Mouse (Mus musculus): ENCODE measurements at regions not wholly inside any gene's neighbourhood (a gene's known extent, or its start where the extent isn't known, plus 50 kb on each side); places are given as distances from the start of the nearest gene placed in this dataset.

- no peak for DNase-seq (ENCODE audit: low read depth, low spot score)
Observed at GRCm38 (mm10) chr12:109662179-109662578, 62.0 kb upstream of the Rtl1 start.

- no peak for DNase-seq (ENCODE audit: low read depth, low spot score)
Observed at GRCm38 (mm10) chr12:109674766-109675165, 74.6 kb upstream of the Rtl1 start.

DNA sequence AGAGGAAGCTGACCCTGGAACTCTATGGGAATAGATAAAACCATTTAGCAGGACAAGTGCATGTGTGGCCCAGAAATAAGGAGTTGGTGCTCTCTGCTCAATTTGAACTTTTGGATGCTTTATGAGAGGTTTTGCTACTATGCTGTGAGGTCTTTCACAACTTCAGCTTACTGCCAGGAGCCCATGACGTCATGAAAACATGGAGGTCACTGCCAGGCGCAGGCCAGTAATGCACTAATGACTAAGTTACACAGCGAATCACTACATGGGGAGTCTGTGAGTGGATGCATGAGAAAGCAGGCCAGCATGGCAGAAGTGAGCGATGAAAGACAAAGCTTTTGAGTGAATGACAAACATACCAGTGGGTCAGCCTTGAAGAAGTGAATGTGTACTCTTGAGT is 93.9 kb upstream of the Rtl1 start:
- DNase-seq (ENCODE audit: low read depth, low spot score) = no peak

GRCm38 (mm10) chr12:109694801-109695430 is 94.8 kb upstream of the Rtl1 start:
- no peak for DNase-seq (ENCODE audit: low read depth, low spot score)

DNA sequence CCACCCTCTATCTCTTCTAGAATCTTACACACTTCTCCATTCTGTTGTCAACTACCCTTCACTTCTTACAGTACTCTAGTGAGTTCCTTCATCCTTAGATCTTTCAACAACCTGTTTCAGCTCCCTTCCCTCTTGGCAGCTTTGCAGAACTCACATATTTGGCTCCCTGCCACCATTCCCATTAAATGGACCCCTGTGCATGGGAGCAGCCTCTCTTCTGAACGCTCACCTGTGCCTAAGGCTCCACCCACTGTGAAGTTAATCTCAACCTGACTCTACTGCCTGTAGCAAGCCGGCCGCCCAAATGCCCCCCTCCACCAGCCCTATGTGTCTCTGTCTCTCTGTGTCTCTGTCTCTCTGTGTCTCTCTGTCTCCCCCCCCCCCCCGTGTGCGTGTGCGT is 106.7 kb upstream of the Rtl1 start:
- no peak for DNase-seq (ENCODE audit: low read depth, low spot score)

DNA sequence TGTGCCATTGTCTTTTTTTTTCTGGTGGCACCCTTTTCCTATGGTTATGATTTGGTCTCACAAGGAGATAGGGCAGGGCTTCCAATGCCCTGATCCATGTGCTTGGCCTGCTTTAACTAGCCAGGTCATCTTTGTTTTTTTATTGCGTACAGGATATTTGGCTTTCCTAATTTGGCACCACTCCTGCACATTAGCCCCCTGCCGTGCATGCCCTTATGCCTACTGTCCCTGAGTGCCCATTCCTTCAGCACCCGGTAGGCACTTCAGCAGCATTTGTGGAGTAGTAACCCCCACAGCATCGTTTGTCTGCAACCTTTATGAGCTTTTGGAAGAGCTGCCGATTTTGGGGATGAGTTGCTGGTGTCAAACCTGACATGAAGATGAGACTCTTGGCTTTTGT is 109.5 kb upstream of the Rtl1 start:
- no peak for DNase-seq (ENCODE audit: low read depth, low spot score)

DNA sequence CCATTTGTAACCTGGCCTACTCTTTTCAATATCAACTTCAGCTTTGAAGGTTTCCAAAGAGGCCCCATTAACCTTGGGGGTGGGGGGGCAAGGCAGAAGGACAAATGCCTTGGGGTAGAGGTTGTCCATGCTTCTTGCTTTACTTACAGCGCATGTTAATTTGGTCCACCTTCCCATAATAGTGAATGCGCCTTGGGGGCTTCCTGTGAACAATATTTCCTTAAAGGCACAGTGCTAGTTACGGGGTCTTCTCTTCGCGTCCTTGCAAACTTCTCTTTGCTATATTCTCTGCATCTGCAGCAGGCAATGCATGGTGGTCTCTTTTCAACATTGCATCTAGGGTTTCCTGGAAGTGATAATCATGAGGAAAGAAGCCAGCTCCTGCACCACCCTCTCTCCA is 111.3 kb upstream of the Rtl1 start:
- no peak for DNase-seq (ENCODE audit: low read depth, low spot score)

- no peak for DNase-seq (ENCODE audit: low read depth, low spot score)
Observed at GRCm38 (mm10) chr12:109711946-109712345, 111.8 kb upstream of the Rtl1 start.

DNA sequence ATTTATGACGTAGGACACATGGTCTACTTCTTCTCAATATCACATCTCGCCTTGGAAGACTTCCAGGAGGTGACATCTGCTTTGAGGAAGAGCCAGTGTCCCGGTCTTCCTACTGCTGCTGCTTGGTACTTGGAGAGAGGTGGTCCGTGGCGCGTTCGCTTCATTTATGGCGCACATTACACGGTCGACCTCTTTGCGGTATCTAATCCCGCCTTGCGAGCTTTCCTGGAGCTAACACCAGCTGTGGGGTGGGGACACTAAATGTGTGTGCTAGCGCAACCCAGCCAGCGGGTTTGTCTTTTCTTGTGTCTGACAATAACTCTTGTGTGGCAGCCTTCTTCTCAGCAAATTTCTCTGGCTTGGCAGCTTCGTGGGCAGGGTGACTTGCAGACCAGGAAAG is 112.3 kb upstream of the Rtl1 start:
- no peak for DNase-seq (ENCODE audit: low read depth, low spot score)

DNA sequence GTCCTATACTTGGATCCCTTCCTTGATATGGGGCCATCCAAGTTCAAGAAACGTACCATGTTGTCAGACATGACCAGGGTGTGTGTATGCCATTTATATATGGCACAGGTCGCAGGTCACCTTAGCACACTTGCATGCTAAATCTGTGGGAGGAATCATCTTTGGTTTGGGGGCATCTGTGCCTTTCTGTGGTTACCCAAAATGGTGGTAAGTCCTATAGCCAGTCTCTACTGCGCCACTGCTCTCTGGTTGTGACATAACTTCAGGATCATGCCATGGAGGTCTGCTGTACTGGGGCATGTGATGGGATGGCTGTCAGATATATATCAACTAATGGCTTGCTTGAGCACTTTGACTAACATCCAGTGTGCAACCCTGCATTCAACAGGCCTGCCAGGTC is 112.9 kb upstream of the Rtl1 start:
- DNase-seq (ENCODE audit: low read depth, low spot score) = no peak

DNA sequence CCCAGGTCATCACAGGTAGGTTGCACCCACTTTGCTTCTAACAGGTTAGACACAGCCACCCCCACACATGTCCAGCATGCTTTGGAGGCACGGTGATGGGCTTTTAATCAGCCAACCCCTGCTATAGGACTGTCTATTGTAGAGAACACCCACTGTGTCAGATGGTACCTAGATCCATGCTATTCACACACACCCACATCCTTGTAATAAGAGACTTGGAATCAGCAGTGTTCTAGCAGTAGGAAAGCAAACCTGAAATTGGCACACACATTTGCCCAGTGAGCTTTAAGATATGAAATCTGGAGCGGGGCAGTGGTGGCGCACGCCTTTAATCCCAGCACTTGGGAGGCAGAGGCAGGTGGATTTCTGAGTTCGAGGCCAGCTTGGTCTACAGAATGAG is 113.9 kb upstream of the Rtl1 start:
- DNase-seq (ENCODE audit: low read depth, low spot score) = no peak

DNA sequence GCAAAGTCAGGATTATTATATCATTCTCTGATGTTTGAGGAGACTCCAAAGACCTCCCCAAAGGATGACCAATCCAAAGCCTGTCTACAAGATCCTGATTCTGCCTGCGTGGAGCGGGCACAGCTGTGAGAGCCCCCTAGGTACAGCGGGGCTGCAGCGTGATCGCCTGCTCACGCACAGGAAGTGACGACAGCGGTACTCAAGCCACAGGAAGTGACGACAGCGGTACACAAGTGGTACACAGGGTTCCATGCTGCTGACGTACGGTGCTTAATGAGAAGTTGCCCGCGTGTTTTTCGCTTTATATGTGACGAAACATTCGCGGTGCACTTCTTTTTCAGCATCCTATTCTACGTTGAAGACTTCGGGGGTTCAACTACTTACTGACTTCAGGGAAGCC is 116.9 kb upstream of the Rtl1 start:
- no peak for DNase-seq (ENCODE audit: low read depth, low spot score)

DNA sequence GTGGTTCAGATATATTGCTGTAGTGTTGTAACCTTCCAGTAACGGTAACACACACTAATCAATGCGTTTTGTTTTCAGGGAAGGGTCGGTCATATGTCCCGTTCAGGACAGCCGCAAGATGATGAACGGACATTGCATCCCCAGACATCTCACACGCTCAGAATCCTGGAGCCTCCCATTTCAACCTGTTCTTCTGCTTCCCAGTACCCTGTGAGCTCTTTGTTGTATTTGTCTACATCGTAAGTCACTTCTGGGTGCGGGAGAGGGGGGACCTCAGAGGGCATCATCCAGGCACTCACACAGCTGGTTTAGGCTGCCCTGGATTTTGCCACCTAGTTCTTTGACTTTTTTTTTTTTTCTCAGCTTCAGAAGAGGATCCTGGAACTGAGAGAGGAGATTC is 117.9 kb upstream of the Rtl1 start:
- DNase-seq (ENCODE audit: low read depth, low spot score) = no peak

DNA sequence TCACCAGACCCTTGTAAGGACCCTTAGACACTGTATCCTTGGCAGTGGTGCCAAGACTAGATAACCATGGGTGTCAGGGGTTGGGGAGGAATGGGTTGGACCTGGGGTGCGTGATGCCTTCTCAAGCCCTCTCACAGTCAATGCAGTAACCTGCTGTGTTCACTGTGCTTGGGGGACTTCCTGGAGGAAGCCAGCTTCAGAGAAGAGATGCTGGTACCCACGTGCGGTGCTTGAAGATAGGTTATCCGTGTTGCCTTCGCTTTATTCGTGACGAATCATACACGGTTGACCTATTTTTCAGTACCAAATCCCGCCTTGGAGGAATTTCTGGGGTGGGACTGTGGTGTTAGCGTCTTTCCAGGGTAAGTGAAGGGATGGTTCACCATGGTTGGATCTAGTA is 138.1 kb upstream of the Rtl1 start:
- DNase-seq (ENCODE audit: low read depth, low spot score) = no peak

GRCm38 (mm10) chr12:109738911-109739310 is 138.8 kb upstream of the Rtl1 start:
- no peak for DNase-seq (ENCODE audit: low read depth, low spot score)

- DNase-seq (ENCODE audit: low read depth, low spot score) = no peak
Observed at GRCm38 (mm10) chr12:109742486-109742885, 142.4 kb upstream of the Rtl1 start.

GRCm38 (mm10) chr12:109743036-109743650 is 143.0 kb upstream of the Rtl1 start:
- no peak for DNase-seq (ENCODE audit: low read depth, low spot score)

DNA sequence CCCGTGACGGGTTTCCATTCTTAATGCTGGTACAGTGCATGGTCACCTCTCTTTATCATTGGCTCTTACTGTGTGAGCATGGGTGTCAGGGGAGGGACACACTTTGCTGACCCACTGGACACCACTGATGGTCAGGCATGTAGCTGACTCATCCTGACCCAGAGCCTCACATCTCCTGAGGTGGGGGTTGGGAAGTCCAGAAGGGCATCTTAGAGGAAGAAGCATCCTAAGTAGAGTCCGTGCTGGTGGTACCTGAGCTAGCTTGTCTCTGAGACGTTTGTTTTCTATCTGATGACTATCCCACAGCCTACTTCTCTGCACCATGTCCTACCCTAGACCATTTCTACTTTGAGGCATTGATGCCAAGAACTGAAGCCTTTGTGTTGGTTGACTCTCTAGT is 144.1 kb upstream of the Rtl1 start:
- no peak for DNase-seq (ENCODE audit: low read depth, low spot score)

DNA sequence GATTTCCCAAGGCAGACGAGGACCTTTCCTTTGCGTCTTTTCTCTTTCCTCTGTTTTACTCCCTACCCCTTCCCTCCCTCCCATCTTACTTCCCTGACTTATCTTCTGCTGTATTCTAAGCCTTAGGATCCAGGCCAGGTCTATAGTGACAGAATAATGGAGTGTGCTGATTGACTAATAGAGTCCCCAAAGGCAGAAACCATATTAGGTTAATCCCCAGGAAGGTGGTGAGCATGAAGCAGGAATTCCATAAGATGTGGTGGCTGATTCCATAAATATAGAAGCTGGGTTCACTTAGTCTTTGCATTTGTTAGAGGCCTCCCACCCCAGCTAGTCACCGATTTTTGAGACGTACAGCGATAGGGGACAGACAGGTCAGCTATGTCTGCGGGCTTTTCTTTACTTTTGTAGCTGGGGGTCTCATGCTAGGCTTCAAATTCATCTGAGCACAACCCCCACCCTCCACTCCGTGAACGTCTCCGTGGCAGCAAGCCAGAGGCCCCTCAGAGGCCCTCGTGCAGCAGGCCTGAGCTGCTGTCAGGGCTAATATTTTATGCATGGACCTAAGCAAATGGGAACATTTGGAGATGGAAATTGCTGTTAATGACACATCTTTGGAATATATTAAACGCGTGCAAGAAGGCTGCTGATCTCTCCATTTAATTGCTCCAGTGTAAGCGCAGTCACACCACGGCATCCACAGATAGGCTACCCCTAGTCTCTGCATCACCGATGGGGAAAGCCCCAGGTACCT is 145.8 kb upstream of the Rtl1 start:
- peak; percentile 36 for DNase-seq (ENCODE audit: low read depth, low spot score)

GRCm38 (mm10) chr12:109747201-109747600 is 147.1 kb upstream of the Rtl1 start:
- no peak for DNase-seq (ENCODE audit: low read depth, low spot score)

DNA sequence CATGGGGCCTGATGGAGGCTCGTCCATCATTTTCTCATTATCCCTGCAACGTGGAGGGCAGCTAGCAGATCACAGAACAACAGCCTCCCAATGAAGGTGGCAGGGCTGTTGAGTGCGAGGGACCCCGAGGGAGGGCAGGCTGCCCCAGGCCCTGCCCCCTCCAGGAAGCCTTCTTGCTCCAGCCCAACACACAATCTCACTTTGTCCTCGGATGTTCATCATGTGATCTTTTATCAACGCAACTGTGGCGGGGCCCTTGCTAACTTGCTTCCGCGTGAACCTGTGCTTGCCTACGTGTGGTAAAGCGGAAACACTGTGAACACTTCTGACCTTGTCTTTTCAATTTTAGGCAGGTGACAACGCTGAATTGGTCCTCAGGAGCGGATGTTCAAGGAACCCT is 147.6 kb upstream of the Rtl1 start:
- no peak for DNase-seq (ENCODE audit: low read depth, low spot score)

DNA sequence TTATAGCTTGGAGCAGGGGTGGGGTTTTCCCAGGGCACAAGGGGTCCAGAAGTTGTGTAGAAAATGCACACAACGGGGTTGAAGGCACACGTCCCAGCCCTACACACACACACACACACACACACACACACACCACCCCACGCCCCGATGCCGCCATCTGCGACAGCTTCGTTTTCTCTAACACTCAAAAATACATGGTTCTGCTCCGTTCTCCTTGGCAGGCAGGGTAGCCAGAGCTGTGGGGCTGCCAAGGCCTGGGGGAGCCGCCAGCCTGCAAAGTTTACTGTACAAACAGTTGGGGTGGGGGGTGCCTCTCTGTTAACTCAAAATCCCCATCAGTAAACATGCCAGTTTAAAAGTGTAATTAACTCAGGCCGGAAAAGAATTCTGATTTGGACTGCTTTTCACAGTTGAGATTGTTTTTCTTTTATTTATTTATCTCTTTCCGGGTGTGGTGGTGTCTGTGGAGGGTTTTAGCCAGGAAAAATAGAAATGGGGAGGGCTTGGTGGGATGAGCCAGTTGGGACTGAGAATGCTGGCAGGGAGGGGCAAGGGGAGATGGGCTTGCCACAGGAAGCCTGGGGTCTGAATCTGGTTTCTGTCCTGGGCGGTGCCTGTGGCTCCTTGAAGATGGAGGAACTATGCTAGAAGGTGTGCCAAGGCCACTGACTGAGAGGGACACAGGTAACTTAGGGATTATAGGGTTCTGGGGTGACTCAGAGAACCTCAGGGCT is 148.4 kb upstream of the Rtl1 start:
- no peak for DNase-seq (ENCODE audit: low read depth, low spot score)

- DNase-seq (ENCODE audit: low read depth, low spot score) = no peak
Observed at GRCm38 (mm10) chr12:109749256-109749655, 149.1 kb upstream of the Rtl1 start.
